Comparison of ENCODE assay signal across 15 mouse cellular contexts in the genomic region with DNA sequence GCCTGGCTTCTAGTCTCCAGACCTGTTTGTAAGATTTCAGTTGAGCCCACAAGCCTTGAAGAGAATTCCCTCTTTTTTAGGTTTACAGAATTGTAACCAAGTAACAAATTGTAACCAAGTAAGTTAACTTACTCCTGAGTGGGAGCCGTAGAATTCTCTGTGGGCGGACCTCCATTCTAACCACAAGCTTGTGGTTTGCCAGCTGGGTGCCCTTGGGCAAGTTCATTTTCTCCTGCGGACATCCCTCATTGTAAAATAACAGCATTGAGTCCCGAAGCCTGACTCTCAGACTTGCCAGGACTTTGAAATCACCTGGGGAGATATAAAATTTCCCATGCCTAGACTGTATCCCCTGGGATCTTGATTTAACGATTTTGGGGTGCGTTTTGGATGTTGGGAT. TPM values are rescaled to one million over a fixed set of nuclear protein-coding genes. Genes with fewer than 3 reads are reported as not detected.
"Had no signal": no experiment of that assay in that cellular context is flagged by ENCODE, and none has a peak within 500 bp of the region (broad histone marks: within the 10 kb centered on the region; RNA-seq: fewer than 3 reads in every experiment).

No protein-coding gene starts in this region.

- ATAC-seq: liver, postnatal 0 days; lung, postnatal 0 days; midbrain, embryonic 13.5 days; midbrain, embryonic 15.5 days had no signal

- DNase-seq: liver, postnatal 0 days; lung, adult 2 months; lung, postnatal 14 days; lung, postnatal 36 days; right cerebral cortex, postnatal 14 days; thymus, adult 2 months; thymus, postnatal 25 days; thymus, postnatal 4 days had no signal

- H3K27me3 ChIP-seq: lung, embryonic 15.5 days; megakaryocyte, embryonic 14.5 days; midbrain, embryonic 13.5 days; midbrain, embryonic 15.5 days; stomach, embryonic 15.5 days had no signal

RNA-seq across cellular contexts. Expression of a gene that starts 19.1 kb away (rescaled TPM):
- polyA plus RNA-seq: macrophage had no signal
